Mouse (Mus musculus) lung, adult 2 months (tissue): ENCODE data around the gene Csnk2a1.

Experiments used
- CTCF ChIP-seq: fragments of 200-500 bp; IDR thresholded peaks from 2 replicates; pipeline ENCODE4 v1.5.1; 2011; ENCODE audit warnings: mild to moderate bottlenecking, low read length, control low read depth; ENCODE audit not compliant: insufficient read depth
- POLR2A ChIP-seq: fragments of 200-500 bp; IDR thresholded peaks from 2 replicates; pipeline ENCODE4 v1.6.1; 2011; ENCODE audit warnings: low read depth, mild to moderate bottlenecking, control low read depth, low read length, borderline replicate concordance; ENCODE audit errors: extremely low read depth

- no peak for TF ChIP-seq CTCF
- no peak for TF ChIP-seq POLR2A
These were observed 37.0 kb upstream of the Csnk2a1 start for GRCm38 (mm10) chr2:152189640-152190039.
